Mouse (Mus musculus): ENCODE data around the gene Gm10974.
A peak's percentile ranks its signal among the peaks of the same experiment; 100 is the strongest.

The Gm10974 gene

GRCm38 (mm10) chr7:66369071-66369933, 3.6 kb downstream of the Gm10974 start:
- Histone ChIP-seq H3K27me3 (ENCODE audit: insufficient read depth, low read length) (0 out of 2 replicates have a peak, but pooled peaks cover 5% of the 10 kb centered on the region), H3K9me3 (ENCODE audit: low read length) (no peaks in the 10 kb centered on the region), H3K36me3 (ENCODE audit: insufficient read depth, low read length) (no peaks in the 10 kb centered on the region), H3K4me1 (replicated peaks; ENCODE audit: low read depth, low read length) (peaks cover 7% of the 10 kb centered on the region), H3K4me3 (replicated peaks; ENCODE audit: low read length) (no peak overlapping the region)
- TF ChIP-seq NANOG (IDR thresholded peaks at IDR 0.05; ENCODE audit: borderline replicate concordance, low read length) (peak; percentile 78), POU5F1 (IDR thresholded peaks at IDR 0.05; ENCODE audit: borderline replicate concordance, low read length) (no peak)

- peaks cover 7% of the 10 kb centered on the region for H3K4me1 ChIP-seq (replicated peaks; ENCODE audit: low read depth, low read length)
- H3K9me3 ChIP-seq (ENCODE audit: low read length), result no peaks in the 10 kb centered on the region
- TF ChIP-seq NANOG (IDR thresholded peaks at IDR 0.05; ENCODE audit: borderline replicate concordance, low read length) (no peak), CTCF (conservative IDR thresholded peaks at IDR 0.05; ENCODE audit: low read length) (no peak), POU5F1 (IDR thresholded peaks at IDR 0.05; ENCODE audit: borderline replicate concordance, low read length) (no peak)
- H3K36me3 ChIP-seq (ENCODE audit: insufficient read depth, low read length), result no peaks in the 10 kb centered on the region
- no peak overlapping the region for H3K4me3 ChIP-seq (replicated peaks; ENCODE audit: low read length)
- H3K27me3 ChIP-seq (ENCODE audit: insufficient read depth, low read length), result 0 out of 2 replicates have a peak, but pooled peaks cover 5% of the 10 kb centered on the region
Measured at GRCm38 (mm10) chr7:66369934-66370445, 4.3 kb downstream of the Gm10974 start.

GRCm38 (mm10) chr7:66370970-66371369, 5.3 kb downstream of the Gm10974 start:
- Histone ChIP-seq H3K4me3 (replicated peaks; ENCODE audit: low read length) (no peak overlapping the region), H3K27me3 (ENCODE audit: insufficient read depth, low read length) (peaks cover 11% of the 10 kb centered on the region), H3K4me1 (replicated peaks; ENCODE audit: low read depth, low read length) (peaks cover 7% of the 10 kb centered on the region), H3K36me3 (ENCODE audit: insufficient read depth, low read length) (no peaks in the 10 kb centered on the region), H3K9me3 (ENCODE audit: low read length) (no peaks in the 10 kb centered on the region)
- no peak for TF ChIP-seq CTCF (conservative IDR thresholded peaks at IDR 0.05; ENCODE audit: low read length)
- no peak for TF ChIP-seq NANOG (IDR thresholded peaks at IDR 0.05; ENCODE audit: borderline replicate concordance, low read length)
- TF ChIP-seq POU5F1 (IDR thresholded peaks at IDR 0.05; ENCODE audit: borderline replicate concordance, low read length), result no peak

GRCm38 (mm10) chr7:66373391-66373790, 7.7 kb downstream of the Gm10974 start:
- no peaks in the 10 kb centered on the region for H3K9me3 ChIP-seq (ENCODE audit: low read length)
- no peaks in the 10 kb centered on the region for H3K36me3 ChIP-seq (ENCODE audit: insufficient read depth, low read length)
- peaks cover 18% of the 10 kb centered on the region for H3K27me3 ChIP-seq (ENCODE audit: insufficient read depth, low read length)
- H3K4me1 ChIP-seq (replicated peaks; ENCODE audit: low read depth, low read length), result peaks cover 11% of the 10 kb centered on the region
- no peak overlapping the region for H3K4me3 ChIP-seq (replicated peaks; ENCODE audit: low read length)
- TF ChIP-seq POU5F1 (IDR thresholded peaks at IDR 0.05; ENCODE audit: borderline replicate concordance, low read length), result no peak
- TF ChIP-seq CTCF (conservative IDR thresholded peaks at IDR 0.05; ENCODE audit: low read length), result no peak
- TF ChIP-seq NANOG (IDR thresholded peaks at IDR 0.05; ENCODE audit: borderline replicate concordance, low read length), result no peak

- Histone ChIP-seq H3K36me3 (ENCODE audit: insufficient read depth, low read length) (no peaks in the 10 kb centered on the region), H3K4me3 (replicated peaks; ENCODE audit: low read length) (no peak overlapping the region), H3K4me1 (replicated peaks; ENCODE audit: low read depth, low read length) (0 out of 2 replicates have a peak, but pooled peaks cover 4% of the 10 kb centered on the region), H3K27me3 (ENCODE audit: insufficient read depth, low read length) (peaks cover 18% of the 10 kb centered on the region), H3K9me3 (ENCODE audit: low read length) (no peaks in the 10 kb centered on the region)
- TF ChIP-seq NANOG (IDR thresholded peaks at IDR 0.05; ENCODE audit: borderline replicate concordance, low read length), result no peak
- no peak for TF ChIP-seq CTCF (conservative IDR thresholded peaks at IDR 0.05; ENCODE audit: low read length)
- no peak for TF ChIP-seq POU5F1 (IDR thresholded peaks at IDR 0.05; ENCODE audit: borderline replicate concordance, low read length)
Measured at GRCm38 (mm10) chr7:66375736-66376135, 10.0 kb downstream of the Gm10974 start.

GRCm38 (mm10) chr7:66376560-66376959, 10.9 kb downstream of the Gm10974 start:
- no peak for TF ChIP-seq CTCF (conservative IDR thresholded peaks at IDR 0.05; ENCODE audit: low read length)
- TF ChIP-seq POU5F1 (IDR thresholded peaks at IDR 0.05; ENCODE audit: borderline replicate concordance, low read length), result no peak
- TF ChIP-seq NANOG (IDR thresholded peaks at IDR 0.05; ENCODE audit: borderline replicate concordance, low read length), result no peak
- peaks cover 15% of the 10 kb centered on the region for H3K27me3 ChIP-seq (ENCODE audit: insufficient read depth, low read length)
- no peak overlapping the region for H3K4me3 ChIP-seq (replicated peaks; ENCODE audit: low read length)
- H3K4me1 ChIP-seq (replicated peaks; ENCODE audit: low read depth, low read length), result 0 out of 2 replicates have a peak, but pooled peaks cover 4% of the 10 kb centered on the region
- H3K9me3 ChIP-seq (ENCODE audit: low read length), result no peaks in the 10 kb centered on the region
- H3K36me3 ChIP-seq (ENCODE audit: insufficient read depth, low read length), result no peaks in the 10 kb centered on the region

GRCm38 (mm10) chr7:66384213-66384612, 18.5 kb downstream of the Gm10974 start:
- H3K9me3 ChIP-seq (ENCODE audit: low read length), result no peaks in the 10 kb centered on the region
- TF ChIP-seq POU5F1 (IDR thresholded peaks at IDR 0.05; ENCODE audit: borderline replicate concordance, low read length) (no peak), NANOG (IDR thresholded peaks at IDR 0.05; ENCODE audit: borderline replicate concordance, low read length) (no peak), CTCF (conservative IDR thresholded peaks at IDR 0.05; ENCODE audit: low read length) (no peak)
- H3K27me3 ChIP-seq (ENCODE audit: insufficient read depth, low read length), result peaks cover 50% of the 10 kb centered on the region
- H3K36me3 ChIP-seq (ENCODE audit: insufficient read depth, low read length), result no peaks in the 10 kb centered on the region
- no peak overlapping the region for H3K4me3 ChIP-seq (replicated peaks; ENCODE audit: low read length)
- H3K4me1 ChIP-seq (replicated peaks; ENCODE audit: low read depth, low read length), result peaks cover 8% of the 10 kb centered on the region; the same call in 1 of the 2 replicates

- Histone ChIP-seq H3K4me3 (replicated peaks; ENCODE audit: low read length) (no peak overlapping the region), H3K9me3 (ENCODE audit: low read length) (no peaks in the 10 kb centered on the region), H3K27me3 (ENCODE audit: insufficient read depth, low read length) (peaks cover 50% of the 10 kb centered on the region), H3K36me3 (ENCODE audit: insufficient read depth, low read length) (no peaks in the 10 kb centered on the region), H3K4me1 (replicated peaks; ENCODE audit: low read depth, low read length) (peaks cover 8% of the 10 kb centered on the region; the same call in 1 of the 2 replicates)
- no peak for TF ChIP-seq POU5F1 (IDR thresholded peaks at IDR 0.05; ENCODE audit: borderline replicate concordance, low read length)
- TF ChIP-seq NANOG (IDR thresholded peaks at IDR 0.05; ENCODE audit: borderline replicate concordance, low read length), result no peak
- no peak for TF ChIP-seq CTCF (conservative IDR thresholded peaks at IDR 0.05; ENCODE audit: low read length)
Measured at GRCm38 (mm10) chr7:66384891-66385290, 19.2 kb downstream of the Gm10974 start.
